Mouse (Mus musculus) heart, adult 2 months (tissue): ENCODE measurements around the gene Cyp2e1.

Source experiments
- EP300 ChIP-seq: fragments of 200-500 bp; IDR thresholded peaks from 2 replicates; pipeline ENCODE4 v1.6.1; 2011; ENCODE audit warnings: low read depth, low read length, control low read depth; ENCODE audit not compliant: insufficient read depth
- POLR2A ChIP-seq: fragments of 200-500 bp; IDR thresholded peaks from 2 replicates; pipeline ENCODE4 v1.6.1; 2011; ENCODE audit warnings: mild to moderate bottlenecking, low read depth, low read length, control low read depth; ENCODE audit not compliant: insufficient read depth

GRCm38 (mm10) chr7:140787406-140788052 lies 24.0 kb downstream of the Cyp2e1 start, which contains the start of gene Syce1:
- TF ChIP-seq EP300 = no peak
- TF ChIP-seq POLR2A = no peak
